Mouse (Mus musculus) heart, postnatal 14 days (tissue): Measurements from ENCODE around the gene Klhl41. TPM values are rescaled to one million over a fixed set of nuclear protein-coding genes. Genes with fewer than 3 reads are reported as not detected.
"Not testable (repeated sequence)": the region's sequence is repeated elsewhere in the genome, so short reads cannot be mapped to it uniquely, and the experiment has no call there.

ENCODE experiments used
- DNase-seq, 2 experiments: peaks; one replicate each; pipeline ENCODE4 v3.0.0; 2021 to 2022
- intact Hi-C: fragments of 180-260 bp; cut with DNase I; formaldehyde crosslinking; loops from one replicate; pipeline ENCODE4 v1.15.1; 2025
- long read RNA-seq, 2 experiments: library from polyadenylated mRNA; stranded (forward); transcript quantifications; one replicate each; pipeline ENCODE4 v2.0.0; 2021
- total RNA-seq, 2 experiments: library from RNA; stranded (reverse); gene quantifications; 2 replicates each; pipeline ENCODE4 v1.2.3; 2021

Gene Klhl41
- total RNA-seq, result 10 to 100 TPM; 60.5 to 62.0 TPM
- long read RNA-seq, experiment 1, transcript Klhl41-201 (6 exons, 2,529 nt), result major isoform, 24 of 24 reads
- long read RNA-seq, experiment 1, partial matches to known transcripts, result 0 of 24 reads
- long read RNA-seq, experiment 1, other reads (novel, unspliced or antisense), result 0 of 24 reads
- long read RNA-seq, experiment 2, transcript Klhl41-201 (6 exons, 2,529 nt), result major isoform, 21 of 22 reads
- long read RNA-seq, experiment 2, partial matches to known transcripts, result 0 of 22 reads
- long read RNA-seq, experiment 2, other reads (novel, unspliced or antisense), result 1 of 22 reads

GRCm38 (mm10) chr2:69669853-69670252 is at the start of gene Klhl41:
Klhl41 (plus strand) TSS chr2:69670120.
- DNase-seq, result peak; percentile 5 to 17
- intact Hi-C loops, result no loop called here

- DNase-seq, result no peak
- intact Hi-C loops, result no loop called here
Measured at GRCm38 (mm10) chr2:69629215-69629614, 40.7 kb upstream of the Klhl41 start.

- intact Hi-C loops, result loop anchor here (10.0 kb wide), 1 partner anchor 325 kb away; no protein-coding TSS in a partner anchor
- no peak for DNase-seq
Measured at GRCm38 (mm10) chr2:69629914-69630313, 40.0 kb upstream of the Klhl41 start.

- DNase-seq, result no peak
- intact Hi-C loops, result loop anchor here (10.0 kb wide), 1 partner anchor 324 kb away; no protein-coding TSS in a partner anchor
Measured at GRCm38 (mm10) chr2:69630792-69631191, 39.1 kb upstream of the Klhl41 start.

GRCm38 (mm10) chr2:69631449-69631848 is 38.5 kb upstream of the Klhl41 start:
- peak in 1 of 2 experiments; percentile 19 for DNase-seq
- intact Hi-C loops, result loop anchor here (10.0 kb wide), 1 partner anchor 323 kb away; no protein-coding TSS in a partner anchor

- intact Hi-C loops, result loop anchor here (2.0 to 10.0 kb wide), 3 partner anchors 144 to 320 kb away; no protein-coding TSS in a partner anchor
- peak; percentile 48 to 63 for DNase-seq
Measured at GRCm38 (mm10) chr2:69635064-69635701, 34.7 kb upstream of the Klhl41 start.

- DNase-seq, result peak; percentile 34 to 72
- intact Hi-C loops, result loop anchor here (2.0 to 10.0 kb wide), 3 partner anchors 143 to 319 kb away; no protein-coding TSS in a partner anchor
Measured at GRCm38 (mm10) chr2:69635807-69636206, 34.1 kb upstream of the Klhl41 start.

- not testable (repeated sequence) for DNase-seq
- intact Hi-C loops, result loop anchor here (5.0 to 10.0 kb wide), 2 partner anchors 154 to 317 kb away; no protein-coding TSS in a partner anchor
Measured at GRCm38 (mm10) chr2:69637989-69638388, 31.9 kb upstream of the Klhl41 start.

- no peak for DNase-seq
- intact Hi-C loops, result no loop called here
Measured at GRCm38 (mm10) chr2:69640100-69640499, 29.8 kb upstream of the Klhl41 start.

GRCm38 (mm10) chr2:69644968-69645617 is 24.8 kb upstream of the Klhl41 start:
- intact Hi-C loops, result no loop called here
- no peak for DNase-seq

- peak; percentile 89 to 91 for DNase-seq
- intact Hi-C loops, result no loop called here
Measured at GRCm38 (mm10) chr2:69646726-69647490, 23.0 kb upstream of the Klhl41 start, which contains the start of gene Bbs5. Bbs5 (plus strand) TSS chr2:69647171.

GRCm38 (mm10) chr2:69649716-69650115 is 20.2 kb upstream of the Klhl41 start:
- no peak for DNase-seq
- intact Hi-C loops, result no loop called here

GRCm38 (mm10) chr2:69659326-69659725 is 10.6 kb upstream of the Klhl41 start:
- intact Hi-C loops, result no loop called here
- DNase-seq, result no peak

- intact Hi-C loops, result no loop called here
- DNase-seq, result no peak
Measured at GRCm38 (mm10) chr2:69663827-69664476, 6.0 kb upstream of the Klhl41 start.

- intact Hi-C loops, result no loop called here
- DNase-seq, result no peak
Measured at GRCm38 (mm10) chr2:69667656-69668055, 2.3 kb upstream of the Klhl41 start.

GRCm38 (mm10) chr2:69668414-69668813 is 1.5 kb upstream of the Klhl41 start:
- no peak for DNase-seq
- intact Hi-C loops, result no loop called here

- intact Hi-C loops, result no loop called here
- no peak for DNase-seq
Measured at GRCm38 (mm10) chr2:69673723-69674122, 3.8 kb downstream of the Klhl41 start.

- intact Hi-C loops, result no loop called here
- DNase-seq, result no peak
Measured at GRCm38 (mm10) chr2:69675266-69675665, 5.3 kb downstream of the Klhl41 start.

- intact Hi-C loops, result no loop called here
- DNase-seq, result peak in 1 of 2 experiments; percentile 18
Measured at GRCm38 (mm10) chr2:69676713-69677112, 6.8 kb downstream of the Klhl41 start.

- intact Hi-C loops, DNase-seq: not testable (repeated sequence)
Measured at GRCm38 (mm10) chr2:69677215-69677614, 7.3 kb downstream of the Klhl41 start.
